Mouse (Mus musculus) liver, embryonic 12.5 days (tissue): ENCODE results near the gene 1700029I15Rik. TPM values are rescaled to one million over a fixed set of nuclear protein-coding genes. Genes with fewer than 3 reads are reported as not detected.

ENCODE experiments used
- ATAC-seq: fragments of 200-750 bp; cut with Nextera tagmentation; 2 replicates; pipeline ENCODE4 v1.8.0; 2017; ENCODE audit warnings: moderate number of reproducible peaks, mild to moderate bottlenecking, moderate library complexity
- H3K27ac ChIP-seq: fragments of 300-500 bp; sonication (generic); 2 replicates; pipeline ENCODE4 v1.5.1; 2016; ENCODE audit warnings: mild to moderate bottlenecking
- H3K27me3 ChIP-seq: fragments of 300-500 bp; sonication (generic); replicated peaks from 2 replicates; pipeline ENCODE4 v1.6.1; 2016; ENCODE audit warnings: mild to moderate bottlenecking, moderate library complexity
- H3K36me3 ChIP-seq: fragments of 300-500 bp; sonication (generic); 2 replicates; pipeline ENCODE4 v1.6.1; 2016; ENCODE audit warnings: mild to moderate bottlenecking, moderate library complexity
- H3K4me1 ChIP-seq: fragments of 300-500 bp; sonication (generic); 2 replicates; pipeline ENCODE4 v1.6.1; 2016
- H3K4me2 ChIP-seq: fragments of 300-500 bp; sonication (generic); 2 replicates; pipeline ENCODE4 v1.6.1; 2016; ENCODE audit warnings: mild to moderate bottlenecking, moderate library complexity
- H3K4me3 ChIP-seq: fragments of 300-500 bp; sonication (generic); 2 replicates; pipeline ENCODE4 v1.5.1; 2016; ENCODE audit warnings: mild to moderate bottlenecking, moderate library complexity
- H3K9ac ChIP-seq: fragments of 300-500 bp; sonication (generic); 2 replicates; pipeline ENCODE4 v1.6.1; 2016; ENCODE audit warnings: mild to moderate bottlenecking, moderate library complexity
- H3K9me3 ChIP-seq: fragments of 300-500 bp; sonication (generic); replicated peaks from 2 replicates; pipeline ENCODE4 v1.6.1; 2016; ENCODE audit warnings: mild to moderate bottlenecking, moderate library complexity
- WGBS: fragments of 180-500 bp; shearing (Covaris S2); methylation state at CpG from one replicate; pipeline ENCODE4 v1.1.7; 2016; ENCODE audit not compliant: insufficient replicate concordance; 5-methylcytosine and 5-hydroxymethylcytosine counted together
- polyA plus RNA-seq: library from polyadenylated mRNA; unstranded; fragments of >200 nt; fragmentation: Nextera tagmentation; extraction: Ambion mirVana; gene quantifications from 2 replicates; pipeline ENCODE4 v1.2.1, GENCODE M21; 2016

1700029I15Rik gene
- polyA plus RNA-seq, 1 experiment from 2014 or later = 1.1 TPM

DNA sequence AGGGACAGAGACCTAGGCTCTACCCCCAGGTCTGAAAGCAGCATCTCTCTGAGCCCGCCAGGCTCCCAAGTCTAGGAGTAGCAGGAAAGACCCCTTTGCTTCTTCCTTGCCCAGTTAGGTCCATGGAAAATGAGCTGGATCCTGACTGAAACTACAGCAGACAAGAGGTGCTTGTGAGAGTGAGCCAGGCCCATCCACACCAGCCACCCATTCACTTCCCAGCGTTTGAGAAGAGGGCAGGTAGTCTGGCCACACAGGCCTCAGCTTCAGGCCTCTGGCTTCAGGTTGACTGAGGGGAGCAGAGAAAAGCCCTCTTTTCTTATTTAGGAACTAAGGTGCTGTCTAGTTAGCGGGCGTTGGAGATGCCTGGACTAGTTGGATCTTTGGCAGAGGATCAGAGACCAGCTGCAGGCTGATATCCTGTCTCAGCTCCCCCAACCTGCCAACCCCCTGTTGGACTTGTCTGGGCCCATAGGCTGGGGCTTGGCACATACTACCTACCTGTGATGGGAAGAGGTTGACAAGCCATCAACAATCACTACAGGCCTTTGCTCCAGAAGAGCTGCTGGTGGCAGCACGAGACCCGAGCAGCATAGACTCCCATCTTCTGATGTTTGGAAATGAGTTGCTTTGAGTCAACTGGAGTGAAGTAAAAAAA is 19.6 kb upstream of the 1700029I15Rik start:
- Histone ChIP-seq H3K4me3 (no peak overlapping the region), H3K27ac (no peak overlapping the region), H3K4me1 (peaks cover 6% of the 10 kb centered on the region; the same call in 1 of the 2 replicates), H3K36me3 (peaks cover 32% of the 10 kb centered on the region), H3K9ac (no peak overlapping the region), H3K27me3 (peaks cover 11% of the 10 kb centered on the region), H3K9me3 (no peaks in the 10 kb centered on the region), H3K4me2 (no peak overlapping the region)
- ATAC-seq = no peak
- 82% methylated on average over 6 of the region's 6 CpGs for WGBS

DNA sequence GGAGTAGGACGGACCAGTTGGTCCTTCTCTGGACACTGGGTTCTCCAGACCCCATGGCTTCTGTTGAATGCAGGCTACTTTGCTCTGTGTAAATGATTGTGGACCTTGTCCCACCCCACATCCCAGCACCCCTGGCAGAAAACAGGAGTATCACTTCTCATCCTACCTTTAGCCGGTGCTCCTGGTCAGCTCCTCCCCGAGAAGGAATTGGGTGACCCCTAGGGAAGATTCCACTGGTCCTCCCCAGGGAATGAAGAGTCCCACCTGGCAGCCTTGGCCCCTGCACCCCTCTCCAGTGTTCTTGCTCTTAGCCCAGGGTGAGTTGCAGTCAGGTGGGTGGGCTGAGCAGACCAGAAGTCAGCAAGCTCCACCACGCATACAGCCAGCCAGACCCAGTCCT is 18.3 kb upstream of the 1700029I15Rik start:
- Histone ChIP-seq H3K4me3 (no peak overlapping the region), H3K9ac (no peak overlapping the region), H3K9me3 (no peaks in the 10 kb centered on the region), H3K4me2 (no peak overlapping the region), H3K27ac (no peak overlapping the region), H3K36me3 (peaks cover 20% of the 10 kb centered on the region), H3K27me3 (peaks cover 25% of the 10 kb centered on the region), H3K4me1 (peaks cover 7% of the 10 kb centered on the region; the same call in 1 of the 2 replicates)
- 85% methylated on average over 4 of the region's 4 CpGs for WGBS
- no peak for ATAC-seq

DNA sequence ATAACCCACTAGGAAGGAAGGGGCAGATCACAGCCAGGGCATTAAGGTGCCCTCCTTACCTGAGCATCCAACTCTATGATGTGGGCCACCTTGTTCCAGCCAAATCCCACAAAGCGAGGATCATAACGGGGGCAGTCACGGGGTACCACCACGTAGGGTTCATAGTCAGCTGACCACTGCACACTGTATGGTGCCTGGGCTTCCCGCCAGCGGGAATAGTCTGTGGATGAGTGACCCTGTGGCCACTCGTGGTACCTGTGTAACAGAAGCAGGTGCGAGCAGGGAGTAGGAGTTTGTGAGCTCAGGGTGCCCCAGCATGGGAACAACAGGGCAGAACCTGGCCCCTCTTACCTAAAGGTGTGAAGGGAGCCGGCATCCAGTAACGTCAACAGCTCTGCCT is 16.8 kb upstream of the 1700029I15Rik start:
- Histone ChIP-seq H3K36me3 (peaks cover 6% of the 10 kb centered on the region; the same call in 1 of the 2 replicates), H3K27me3 (peaks cover 40% of the 10 kb centered on the region), H3K9ac (no peak overlapping the region), H3K27ac (no peak overlapping the region), H3K4me3 (no peak overlapping the region), H3K9me3 (no peaks in the 10 kb centered on the region), H3K4me1 (peaks cover 9% of the 10 kb centered on the region), H3K4me2 (no peak overlapping the region)
- no peak for ATAC-seq
- 75% methylated on average over 10 of the region's 10 CpGs for WGBS

DNA sequence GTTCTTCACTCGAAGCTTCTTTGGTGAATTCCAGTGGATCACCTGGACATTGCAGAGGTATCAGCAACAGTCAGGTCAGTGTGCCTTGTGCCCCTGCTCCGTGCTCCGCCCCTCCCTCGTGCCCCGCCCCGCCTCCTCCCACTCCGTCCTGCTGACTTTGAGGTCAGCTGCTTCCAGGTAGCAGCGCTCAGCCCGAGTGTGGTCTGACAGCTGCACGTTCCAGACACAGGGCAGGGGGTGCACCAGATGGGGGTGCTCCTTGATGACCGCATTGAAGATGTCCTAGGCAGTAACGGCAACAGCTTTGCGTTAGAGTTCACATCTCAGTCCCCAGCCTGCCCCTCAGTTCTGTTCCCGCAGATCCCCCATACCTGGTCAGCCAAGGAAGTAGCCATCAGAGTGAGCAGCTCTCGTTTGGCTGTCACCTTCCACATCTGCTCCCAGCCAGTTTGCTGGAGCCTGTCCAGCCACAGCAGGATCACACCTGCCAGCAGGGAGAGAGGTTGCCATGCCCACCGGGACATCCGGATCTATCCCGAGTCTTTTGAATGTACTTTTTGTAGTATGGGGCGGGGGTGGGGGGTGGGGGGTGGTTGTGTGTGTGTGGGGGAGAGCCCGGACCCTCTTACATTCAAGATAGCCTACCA is 14.8 kb upstream of the 1700029I15Rik start:
- Histone ChIP-seq H3K27me3 (peaks cover 59% of the 10 kb centered on the region), H3K4me2 (no peak overlapping the region), H3K9me3 (no peaks in the 10 kb centered on the region), H3K27ac (no peak overlapping the region), H3K9ac (no peak overlapping the region), H3K4me1 (peaks cover 19% of the 10 kb centered on the region), H3K36me3 (0 out of 2 replicates have a peak, but pooled peaks cover 4% of the 10 kb centered on the region), H3K4me3 (no peak overlapping the region)
- 25% methylated on average over 20 of the region's 20 CpGs for WGBS
- no peak for ATAC-seq

DNA sequence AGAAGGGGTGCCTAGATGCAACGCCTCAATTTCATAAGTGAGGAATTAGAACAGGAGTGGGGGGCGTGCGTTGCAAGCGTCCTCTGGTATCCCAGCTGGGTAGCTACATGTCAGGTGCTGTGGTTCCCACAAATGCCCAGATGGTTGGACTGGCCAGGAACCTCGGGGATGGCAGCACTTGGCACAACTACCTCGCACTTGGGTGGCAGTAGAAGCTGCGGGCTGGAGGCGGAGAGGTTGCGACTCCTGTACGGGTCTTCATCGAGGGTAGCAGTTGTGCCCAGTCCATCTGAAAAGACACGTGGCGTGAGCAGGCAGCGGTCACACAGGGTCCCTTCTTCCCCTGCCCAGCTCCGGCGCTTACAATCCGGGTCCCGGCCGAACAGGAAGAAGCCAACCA is 12.0 kb upstream of the 1700029I15Rik start:
- 18% methylated on average over 19 of the region's 19 CpGs for WGBS
- H3K27me3 ChIP-seq = peaks cover 73% of the 10 kb centered on the region
- peak overlapping the region; percentile 63 for H3K4me2 ChIP-seq
- peak overlapping the region; percentile 41 for H3K4me3 ChIP-seq
- no peak for ATAC-seq
- peaks cover 29% of the 10 kb centered on the region for H3K4me1 ChIP-seq
- no peak overlapping the region for H3K27ac ChIP-seq
- H3K36me3 ChIP-seq = no peaks in the 10 kb centered on the region
- peak overlapping the region; percentile 39; the same call in 1 of the 2 replicates for H3K9ac ChIP-seq
- no peaks in the 10 kb centered on the region for H3K9me3 ChIP-seq

DNA sequence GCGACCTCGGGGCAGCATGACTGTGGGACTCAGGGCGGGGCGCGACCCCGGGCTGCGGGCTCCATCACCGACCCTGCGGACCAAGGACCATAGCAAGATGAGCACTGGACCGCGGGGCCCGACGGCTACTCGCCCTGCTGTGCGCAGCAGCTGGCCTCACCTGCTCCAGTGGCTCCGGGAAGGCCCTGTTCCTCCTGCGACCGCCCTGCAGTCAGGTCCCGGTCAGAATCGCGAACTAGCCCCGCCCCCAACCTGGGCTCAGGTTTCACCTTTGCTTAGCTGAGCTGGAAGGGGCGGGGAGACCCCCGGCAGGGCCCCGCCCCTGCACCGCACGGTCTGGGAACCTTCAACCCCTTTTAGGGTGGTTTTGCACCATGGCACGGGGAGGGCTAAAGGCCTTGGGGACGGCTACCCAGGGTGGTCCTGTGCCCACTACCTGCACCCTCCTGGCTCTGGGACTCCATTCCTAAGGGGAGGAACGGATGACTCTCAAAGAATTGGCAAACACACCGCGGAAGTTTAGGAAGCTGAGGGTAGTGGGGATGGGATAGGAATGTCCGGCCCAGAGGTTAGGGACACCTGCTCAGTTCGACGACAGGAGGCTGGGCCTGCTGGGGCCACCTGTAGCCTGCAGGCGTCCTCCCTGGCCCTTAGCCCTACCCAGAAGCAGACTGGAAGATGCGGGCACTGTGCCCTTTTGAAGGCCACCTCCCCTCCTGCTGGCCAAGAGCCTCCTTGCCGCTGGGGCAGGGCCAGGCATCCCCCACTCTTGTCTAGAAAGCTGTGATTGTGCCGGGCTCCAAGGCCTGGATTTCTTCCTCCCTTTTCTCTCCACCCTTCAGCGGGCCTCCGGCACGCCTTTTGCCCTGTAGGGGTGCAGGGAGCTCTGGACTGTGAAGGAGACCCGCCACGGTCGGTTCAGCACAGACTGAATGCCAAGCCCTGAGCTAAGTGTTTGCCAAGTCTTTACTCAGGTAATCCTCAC is 11.2 kb upstream of the 1700029I15Rik start:
- H3K4me3 ChIP-seq = peak overlapping the region; percentile 41
- 10% methylated on average over 44 of the region's 45 CpGs for whole genome bisulfite sequencing
- peaks cover 35% of the 10 kb centered on the region for H3K4me1 ChIP-seq
- H3K9ac ChIP-seq = peak overlapping the region; percentile 39; the same call in 1 of the 2 replicates
- H3K36me3 ChIP-seq = no peaks in the 10 kb centered on the region
- ATAC-seq = no peak
- H3K27me3 ChIP-seq = peaks cover 73% of the 10 kb centered on the region
- H3K4me2 ChIP-seq = peak overlapping the region; percentile 63
- H3K9me3 ChIP-seq = no peaks in the 10 kb centered on the region
- no peak overlapping the region for H3K27ac ChIP-seq

DNA sequence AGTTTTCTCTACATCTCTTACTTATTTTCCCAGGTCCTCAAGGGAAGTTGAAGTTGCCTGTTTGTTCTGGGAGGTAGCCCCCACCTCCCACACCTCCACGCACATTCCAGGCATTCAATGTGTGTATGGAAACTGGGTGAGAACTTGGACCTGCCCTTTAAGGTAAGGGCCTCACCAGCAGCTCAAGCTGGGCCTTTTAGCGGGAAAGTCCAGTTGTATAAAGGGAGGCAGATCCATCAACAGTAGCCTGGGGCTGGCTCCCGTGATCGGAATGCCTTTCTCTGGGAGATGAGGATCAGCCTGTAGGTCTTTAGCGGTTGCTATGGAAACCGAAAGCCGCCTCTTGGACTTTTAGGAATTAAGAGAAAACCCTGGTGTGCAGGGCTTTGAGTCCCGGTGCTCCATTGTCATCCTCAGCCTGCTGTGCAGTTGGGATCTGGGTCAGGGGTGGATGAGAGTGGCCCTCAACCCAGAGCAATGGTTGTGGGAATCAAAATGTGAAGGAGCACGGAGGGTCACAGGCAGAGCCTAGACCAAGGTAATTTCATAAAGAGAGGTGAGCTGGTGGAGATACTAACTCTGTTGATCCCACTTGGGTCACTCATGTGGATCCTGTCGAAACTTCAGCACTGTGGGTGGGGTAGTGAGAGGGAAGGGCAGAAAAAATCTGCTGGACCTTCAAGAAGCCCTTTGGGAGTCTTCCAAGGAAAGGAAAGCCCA is 10.2 kb upstream of the 1700029I15Rik start:
- Histone ChIP-seq H3K36me3 (peaks cover 3% of the 10 kb centered on the region), H3K4me2 (no peak overlapping the region), H3K9ac (no peak overlapping the region), H3K4me3 (no peak overlapping the region), H3K4me1 (peaks cover 42% of the 10 kb centered on the region), H3K9me3 (no peaks in the 10 kb centered on the region), H3K27me3 (peaks cover 68% of the 10 kb centered on the region), H3K27ac (no peak overlapping the region)
- 44% methylated on average over 10 of the region's 10 CpGs for WGBS
- ATAC-seq = no peak

DNA sequence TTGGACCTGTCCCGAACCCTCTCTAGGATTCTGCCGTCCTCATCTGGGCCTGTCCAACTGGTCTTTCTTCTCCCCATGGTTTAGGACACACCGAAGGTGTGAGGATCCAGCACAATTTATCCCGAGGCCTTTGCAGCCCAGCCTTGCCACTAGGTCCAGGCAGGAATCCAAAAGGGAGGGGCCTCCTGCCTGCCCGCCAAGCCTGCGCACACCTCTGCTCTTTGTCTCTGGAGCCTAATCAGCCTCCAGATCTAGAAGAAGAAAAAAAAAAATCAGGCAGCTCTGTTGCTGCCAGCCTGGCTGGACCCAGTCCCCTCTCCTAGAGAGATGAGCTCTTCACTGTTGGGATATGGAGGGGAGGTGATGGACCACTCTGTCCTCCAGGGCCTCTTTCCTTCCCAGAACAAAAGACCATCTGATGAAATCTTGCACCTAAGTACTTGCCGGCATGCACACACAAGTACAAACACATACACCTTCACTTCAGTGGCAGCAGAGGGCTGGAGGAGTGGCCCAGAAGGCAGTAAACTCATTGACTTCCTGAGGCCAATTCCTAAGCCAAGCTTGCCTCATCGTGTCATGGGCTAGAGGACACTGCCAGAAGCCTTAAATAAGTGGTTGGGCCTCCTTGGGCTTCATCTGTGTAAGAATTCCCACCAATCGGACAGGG is 9.4 kb upstream of the 1700029I15Rik start:
- Histone ChIP-seq H3K9ac (no peak overlapping the region), H3K4me2 (no peak overlapping the region), H3K4me3 (no peak overlapping the region), H3K27ac (no peak overlapping the region), H3K36me3 (peaks cover 10% of the 10 kb centered on the region), H3K27me3 (peaks cover 60% of the 10 kb centered on the region), H3K9me3 (no peaks in the 10 kb centered on the region), H3K4me1 (peaks cover 36% of the 10 kb centered on the region)
- WGBS = 64% methylated on average over 9 of the region's 9 CpGs
- ATAC-seq = no peak

DNA sequence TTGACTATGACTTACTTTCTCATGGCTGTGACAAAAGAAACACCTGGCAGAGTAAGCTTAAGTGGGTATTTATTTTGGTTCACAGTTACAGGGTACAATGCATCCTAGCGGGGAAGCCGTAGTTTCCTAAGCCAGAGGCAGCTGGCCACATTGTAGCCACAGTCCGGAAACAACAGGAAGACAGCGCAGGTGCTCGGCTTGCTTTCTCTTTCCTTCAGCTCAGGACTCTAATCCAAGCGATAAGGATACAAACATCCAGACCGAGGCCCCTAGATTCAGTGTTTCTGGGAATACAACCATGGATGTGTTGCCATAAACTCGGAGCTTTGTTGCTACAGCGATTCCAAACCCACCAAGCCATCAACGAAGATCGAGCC is 8.9 kb upstream of the 1700029I15Rik start:
- Histone ChIP-seq H3K9me3 (no peaks in the 10 kb centered on the region), H3K27ac (no peak overlapping the region), H3K27me3 (peaks cover 55% of the 10 kb centered on the region), H3K4me3 (no peak overlapping the region), H3K4me1 (peaks cover 36% of the 10 kb centered on the region), H3K36me3 (peaks cover 16% of the 10 kb centered on the region), H3K4me2 (no peak overlapping the region), H3K9ac (no peak overlapping the region)
- ATAC-seq = no peak
- WGBS = 72% methylated on average over 11 of the region's 11 CpGs

DNA sequence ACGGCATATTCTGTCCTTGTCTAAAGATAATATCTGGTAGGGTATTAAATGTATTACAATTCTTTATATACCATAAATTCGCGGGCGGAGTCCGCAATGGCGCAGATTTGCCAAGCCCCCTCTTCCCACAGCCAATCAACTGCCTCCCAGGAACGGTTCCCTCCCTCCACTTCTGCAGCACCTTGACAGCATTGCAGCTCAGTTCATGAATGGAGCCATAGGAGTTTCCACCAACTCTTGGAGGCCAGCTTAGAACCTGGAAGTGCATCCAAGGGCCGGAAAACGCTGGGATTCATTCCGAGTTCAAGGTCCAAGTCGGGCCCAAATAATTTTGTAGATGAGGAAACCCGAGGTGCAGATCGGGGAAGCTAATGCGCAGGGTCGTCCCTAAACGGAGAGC is 7.8 kb upstream of the 1700029I15Rik start, which contains the start of the genes Pex16 and Large2:
TSS of gene Pex16 (plus strand) at position 163 of the 400 bp plus-strand sequence.
TSS of gene Large2 (minus strand) at position 356 of the 400 bp plus-strand sequence.
- H3K27me3 ChIP-seq = peaks cover 44% of the 10 kb centered on the region
- WGBS = 1% methylated on average over 16 of the region's 16 CpGs
- H3K9me3 ChIP-seq = no peaks in the 10 kb centered on the region
- H3K36me3 ChIP-seq = peaks cover 26% of the 10 kb centered on the region
- peak within 1 kb of the TSS; percentile 97 for H3K4me2 ChIP-seq
- H3K4me3 ChIP-seq = peak within 1 kb of the TSS; percentile 90
- ATAC-seq = no peak
- H3K27ac ChIP-seq = peak within 1 kb of the TSS; percentile 87
- H3K9ac ChIP-seq = peak within 1 kb of the TSS; percentile 88
- peaks cover 36% of the 10 kb centered on the region for H3K4me1 ChIP-seq
